Mouse (Mus musculus) left cerebral cortex, adult 2 months (tissue): ENCODE data around the gene Cacna1h. TPM values are rescaled to one million over a fixed set of nuclear protein-coding genes. Genes with fewer than 3 reads are reported as not detected.

Source experiments
- DNase-seq, 2 experiments: peaks; one replicate each; pipeline ENCODE4 v3.0.0; 2021 to 2022; ENCODE audit warnings: low spot score in 2 of 2, mixed read lengths in 1 of 2; ENCODE audit errors: extremely low spot score in 1 of 2
- H3K27ac ChIP-seq: fragments of 200-600 bp; 2 replicates; pipeline ENCODE4 v1.8.1; 2022
- H3K4me3 ChIP-seq: fragments of 200-600 bp; 2 replicates; pipeline ENCODE4 v1.8.1; 2022
- CTCF ChIP-seq: fragments of 200-600 bp; IDR thresholded peaks from 2 replicates; pipeline ENCODE4 v1.8.1; 2022; ENCODE audit warnings: antibody characterized with exemption, mild to moderate bottlenecking, moderate library complexity
- intact Hi-C: fragments of 180-260 bp; cut with DNase I; formaldehyde crosslinking; loops from one replicate; pipeline ENCODE4 v1.15.1; 2025
- long read RNA-seq, 2 experiments: library from polyadenylated mRNA; stranded (forward); transcript quantifications; one replicate each; pipeline ENCODE4 v2.0.0; 2021; ENCODE audit warnings: borderline mapping rate in 2 of 2
- total RNA-seq, 2 experiments: library from RNA; stranded (reverse); gene quantifications; 2 replicates each; pipeline ENCODE4 v1.2.3; 2021

Cacna1h gene
- total RNA-seq, result 10 to 100 TPM; 45.2 to 48.0 TPM
- long read RNA-seq, experiment 1, full-length matches to known transcripts, result 4 of 17 reads
- long read RNA-seq, experiment 1, partial matches to known transcripts, result 11 of 17 reads
- long read RNA-seq, experiment 1, other reads (novel, unspliced or antisense), result 2 of 17 reads
- long read RNA-seq, experiment 2, full-length matches to known transcripts, result 7 of 20 reads
- long read RNA-seq, experiment 2, partial matches to known transcripts, result 12 of 20 reads
- long read RNA-seq, experiment 2, other reads (novel, unspliced or antisense), result 1 of 20 reads

DNA sequence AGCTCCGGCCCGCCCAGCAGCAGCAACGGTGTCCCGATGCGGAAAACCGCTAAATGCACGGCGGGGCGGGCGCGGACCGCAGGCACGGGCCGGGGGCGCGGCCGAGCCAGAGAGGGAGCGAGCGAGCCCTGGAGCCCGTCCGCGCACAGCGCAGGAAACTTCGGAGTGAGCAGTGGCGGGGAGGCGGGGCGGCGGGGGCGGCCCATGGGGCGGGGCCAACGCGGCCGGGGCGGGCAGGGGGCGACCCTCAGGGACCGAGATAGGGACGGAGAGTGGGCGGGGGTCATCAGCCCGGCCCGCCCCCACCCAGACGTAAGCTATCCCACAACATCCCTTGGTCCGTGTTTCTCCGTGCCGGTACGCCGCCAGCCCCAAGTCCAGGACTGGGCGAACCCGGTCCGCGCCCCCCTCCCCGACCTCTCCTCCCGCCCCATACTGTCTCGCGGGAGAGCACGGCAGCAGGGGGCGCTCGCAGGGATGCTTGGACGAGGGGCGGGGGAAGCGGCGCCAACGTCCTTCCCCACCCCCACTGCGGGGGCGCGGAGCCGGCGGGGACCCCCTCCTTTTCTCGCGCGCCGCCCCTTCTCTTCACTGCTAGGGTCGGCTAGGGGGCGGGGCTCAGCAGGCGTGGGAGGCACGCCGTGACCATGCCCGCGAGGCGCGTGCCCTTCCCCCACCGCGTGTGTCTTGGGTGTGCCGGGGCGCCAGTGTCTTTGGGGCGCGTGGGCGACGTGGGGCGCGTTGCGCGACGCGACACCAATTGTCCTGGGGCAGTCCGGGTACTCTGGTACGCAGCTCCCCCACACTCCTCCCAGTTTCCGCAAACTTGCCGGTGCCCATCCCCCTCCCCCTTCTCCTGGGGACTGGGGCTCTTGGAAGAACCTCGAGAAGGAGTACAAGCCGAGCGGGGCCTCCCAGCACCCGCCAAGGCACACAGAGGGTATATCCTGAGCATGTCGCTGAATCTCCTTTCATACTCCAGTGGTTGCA lies at the start of gene Cacna1h:
Gene Cacna1h (minus strand): TSS at position 167 of the 990 bp plus-strand sequence.
- H3K27ac ChIP-seq, result peak within 1 kb of the TSS; percentile 61

DNA sequence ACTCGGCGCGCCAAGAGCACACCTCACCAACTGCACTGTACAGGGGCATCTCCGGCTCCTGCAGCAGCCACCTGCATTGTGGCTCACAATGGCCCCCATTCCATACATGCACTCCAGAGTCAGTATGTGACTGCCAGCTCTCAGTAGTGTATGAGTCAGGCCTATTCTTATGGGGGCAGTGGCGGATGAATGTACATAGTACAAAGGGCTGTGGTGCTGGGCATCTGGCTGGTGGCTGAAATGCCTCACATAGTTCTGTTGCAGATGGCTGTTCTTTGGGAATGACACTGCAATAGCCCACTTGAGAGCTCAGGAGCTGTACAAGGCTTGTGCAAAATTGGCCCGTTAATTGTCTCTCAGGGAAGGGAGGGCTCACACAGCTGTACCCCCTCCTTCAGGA lies 48.5 kb upstream of the Cacna1h start:
- no peak overlapping the region for H3K27ac ChIP-seq
- no peak overlapping the region for H3K4me3 ChIP-seq
- no peak for TF ChIP-seq CTCF
- intact Hi-C loops, result no loop called here
- no peak for DNase-seq

More for the DNA sequence above, at the start of gene Cacna1h:
- peak within 1 kb of the TSS; percentile 74 for H3K4me3 ChIP-seq
- TF ChIP-seq CTCF, result peak; percentile 64
- peak; percentile 69 to 79 for DNase-seq
- intact Hi-C loops, result loop anchor here (2.0 kb wide), 1 partner anchor 23 kb away; no protein-coding TSS in a partner anchor

DNA sequence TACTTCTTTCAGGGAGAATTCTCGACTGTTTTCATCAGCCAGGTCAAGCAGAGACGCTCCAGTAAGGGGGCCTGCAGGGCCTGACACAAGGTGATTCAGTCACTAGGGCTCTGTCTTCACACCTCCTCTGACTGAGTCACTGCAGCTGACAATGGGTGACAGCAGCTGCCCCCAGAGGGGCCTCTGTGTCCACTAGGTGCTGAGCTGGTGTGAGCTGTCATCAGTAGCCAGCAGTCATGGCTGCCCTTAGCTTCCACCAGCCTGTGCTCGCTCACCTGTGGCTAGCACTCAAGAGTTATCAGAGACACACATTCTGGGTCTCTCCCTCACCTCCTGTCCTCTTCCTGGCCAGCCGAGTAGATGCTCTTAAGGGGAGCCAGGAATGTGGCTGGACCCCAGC lies 47.2 kb upstream of the Cacna1h start:
- no peak for DNase-seq
- H3K27ac ChIP-seq, result no peak overlapping the region
- H3K4me3 ChIP-seq, result no peak overlapping the region
- TF ChIP-seq CTCF, result no peak
- intact Hi-C loops, result no loop called here

DNA sequence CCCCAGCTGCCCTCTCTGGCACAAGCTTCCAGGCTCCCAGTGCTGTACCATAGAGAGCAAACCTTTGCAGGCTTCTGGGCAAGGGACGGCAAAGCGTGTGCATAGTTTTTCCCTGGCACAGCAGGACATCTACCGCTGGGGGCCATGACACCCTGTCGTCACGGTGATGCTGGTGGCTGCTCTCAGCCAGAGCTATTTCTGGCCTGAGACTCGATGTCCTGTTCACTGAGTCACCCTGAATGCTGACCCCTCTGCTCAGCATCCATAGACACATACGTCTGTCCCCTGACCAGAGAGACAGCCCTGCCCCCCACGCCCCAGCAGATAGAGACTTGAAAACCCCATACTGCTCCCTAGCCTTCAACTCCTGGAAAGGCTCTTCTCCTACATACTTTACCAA lies 46.6 kb upstream of the Cacna1h start:
- H3K27ac ChIP-seq, result no peak overlapping the region
- DNase-seq, result no peak
- intact Hi-C loops, result no loop called here
- TF ChIP-seq CTCF, result no peak
- H3K4me3 ChIP-seq, result no peak overlapping the region

DNA sequence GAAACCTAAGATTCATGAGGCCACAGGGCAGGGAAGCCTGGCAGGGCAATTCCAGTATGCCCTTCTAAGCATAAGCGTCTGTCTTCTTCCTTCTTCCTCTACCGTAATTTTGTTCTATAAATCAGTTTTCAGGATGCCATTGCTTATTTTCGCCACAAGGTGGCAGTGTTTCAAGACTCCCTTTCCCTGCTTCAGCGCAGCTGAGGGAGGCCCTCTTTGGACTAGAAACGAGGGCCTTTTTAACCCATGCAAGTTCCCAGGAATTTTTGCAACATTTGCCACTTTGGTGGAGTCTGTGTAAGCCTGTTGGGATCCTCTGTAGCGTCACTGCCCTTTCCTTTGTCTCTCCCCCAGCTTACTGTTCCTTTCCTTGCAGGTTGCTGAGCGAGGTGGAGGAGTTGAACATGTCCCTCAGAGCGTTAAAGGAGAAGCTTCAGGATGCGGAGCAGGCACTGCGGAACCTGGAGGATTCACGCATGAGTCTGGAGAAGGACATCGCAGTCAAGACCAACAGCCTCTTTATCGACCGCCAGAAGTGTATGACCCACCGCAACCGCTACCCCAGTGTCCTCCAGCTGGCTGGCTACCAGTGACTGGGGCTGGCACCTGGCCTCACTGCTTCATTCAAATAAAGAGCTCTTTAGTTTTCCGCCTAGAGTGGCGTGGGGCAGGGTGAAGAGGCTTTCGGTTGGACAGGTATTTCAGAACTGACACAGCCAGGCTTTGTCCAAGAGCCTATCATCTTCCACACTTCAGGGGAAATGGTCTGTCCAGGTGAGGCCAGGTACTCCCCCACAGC lies 42.6 kb upstream of the Cacna1h start:
- DNase-seq, result peak; percentile 52 to 64
- intact Hi-C loops, result loop anchor here (1.0 kb wide), 3 partner anchors 31 to 325 kb away; no protein-coding TSS in a partner anchor
- H3K27ac ChIP-seq, result no peak overlapping the region
- H3K4me3 ChIP-seq, result no peak overlapping the region
- peak; percentile 96 for TF ChIP-seq CTCF

DNA sequence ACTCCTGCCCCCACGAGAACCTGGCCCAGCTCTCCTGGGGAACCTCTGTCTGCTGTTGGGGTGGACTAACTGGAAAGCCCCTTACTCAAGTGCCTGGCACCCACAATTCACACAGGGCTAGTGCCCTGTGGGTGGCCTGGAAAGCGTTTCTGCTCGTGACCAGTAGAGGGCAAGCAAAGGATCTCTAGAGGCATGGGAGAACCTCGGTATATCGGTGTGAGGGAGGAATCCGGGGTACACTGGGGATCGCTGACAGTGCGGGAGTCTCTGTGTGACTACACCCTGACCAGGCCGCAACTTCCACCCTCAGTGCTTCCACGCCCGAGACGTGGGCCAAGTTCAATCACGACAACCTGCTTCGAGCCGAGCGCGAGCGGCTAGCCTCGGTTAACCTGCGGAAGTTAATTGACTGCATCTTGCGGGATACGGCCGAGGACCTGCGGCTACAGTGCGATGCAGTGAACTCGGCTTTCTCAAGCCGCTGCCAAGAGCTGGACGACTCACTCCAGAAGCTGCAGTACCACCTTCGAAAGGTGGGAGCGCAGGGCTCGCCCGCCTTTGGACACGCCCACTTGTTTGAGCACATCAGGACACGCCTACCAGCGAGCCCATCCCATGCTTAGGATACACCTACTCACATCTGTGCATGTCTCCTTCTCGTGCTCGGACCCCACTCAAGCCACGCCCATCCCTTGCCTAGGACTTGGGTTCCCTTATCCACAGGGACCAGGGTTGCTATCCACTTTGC lies 40.9 kb upstream of the Cacna1h start:
- peak; percentile 62 for TF ChIP-seq CTCF
- peak; percentile 51 to 66 for DNase-seq
- Histone ChIP-seq H3K27ac (no peak overlapping the region), H3K4me3 (peak overlapping the region; percentile 41)
- intact Hi-C loops, result loop anchor here (5.0 kb wide), 1 partner anchor 187 kb away; no protein-coding TSS in a partner anchor

DNA sequence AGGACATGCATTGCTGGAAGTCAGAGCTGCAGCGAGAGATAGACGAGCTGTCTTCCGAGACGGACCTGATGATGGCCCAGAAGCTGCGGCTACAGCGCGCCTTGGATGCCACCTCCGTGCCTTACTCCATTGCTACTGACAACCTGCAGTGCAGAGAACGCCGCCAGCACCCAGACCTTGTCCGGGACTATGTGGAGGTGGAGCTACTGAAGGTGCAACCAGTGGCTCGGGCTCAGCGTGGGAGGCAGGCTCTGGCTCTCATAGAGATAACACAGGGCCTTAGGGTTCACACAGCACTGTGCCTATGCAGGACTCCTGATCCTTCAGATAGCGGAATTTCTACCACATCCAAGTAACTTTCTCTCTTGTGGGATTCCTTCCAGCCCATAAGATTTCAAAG lies 38.5 kb upstream of the Cacna1h start:
- DNase-seq, result no peak
- Histone ChIP-seq H3K27ac (no peak overlapping the region), H3K4me3 (no peak overlapping the region)
- intact Hi-C loops, result loop anchor here (5.0 kb wide), 1 partner anchor 185 kb away; no protein-coding TSS in a partner anchor
- no peak for TF ChIP-seq CTCF

DNA sequence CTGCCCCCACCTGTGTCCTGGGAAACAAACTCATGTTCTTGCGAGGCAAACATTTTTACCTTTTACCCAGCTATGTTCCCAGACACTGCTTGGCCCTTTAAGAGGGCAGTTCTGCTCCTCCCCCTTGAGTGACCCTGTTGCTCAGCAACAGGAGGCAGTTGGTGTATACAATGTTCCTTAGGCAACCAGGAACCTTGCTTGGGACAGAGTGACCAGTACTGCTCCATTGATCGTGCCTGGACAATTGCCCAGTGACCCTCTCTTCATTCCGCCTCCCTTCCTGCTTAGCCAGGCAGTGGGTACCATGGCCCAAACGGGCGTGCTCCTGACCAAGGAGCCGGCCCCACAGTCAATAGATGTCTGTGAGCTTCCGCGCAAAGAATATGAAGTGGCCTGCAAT lies 37.8 kb upstream of the Cacna1h start:
- Histone ChIP-seq H3K4me3 (no peak overlapping the region), H3K27ac (no peak overlapping the region)
- TF ChIP-seq CTCF, result no peak
- intact Hi-C loops, result loop anchor here (5.0 kb wide), 1 partner anchor 184 kb away; no protein-coding TSS in a partner anchor
- peak in 1 of 2 experiments; percentile 55 for DNase-seq

DNA sequence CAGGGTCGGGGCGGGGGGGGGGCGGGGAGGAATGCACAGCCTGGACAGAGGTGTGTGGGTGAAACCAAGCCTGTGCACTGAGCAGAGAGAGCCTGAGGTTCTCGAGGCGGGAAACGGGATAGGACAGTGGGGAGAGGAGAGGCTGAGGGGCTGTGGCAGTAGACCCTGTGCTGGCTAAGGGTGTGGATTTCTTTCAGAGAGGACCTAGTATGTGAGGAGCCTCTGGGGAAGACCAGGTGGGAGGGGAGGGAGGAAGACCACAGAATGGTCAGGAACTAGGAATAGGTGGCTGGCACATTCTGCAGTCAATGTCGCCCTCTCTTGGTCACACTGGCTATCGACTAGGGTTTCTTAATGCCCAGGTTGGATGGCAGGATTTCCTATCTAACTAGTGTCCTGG lies 36.2 kb upstream of the Cacna1h start:
- DNase-seq, result peak; percentile 72 to 82
- TF ChIP-seq CTCF, result peak; percentile 86
- no peak overlapping the region for H3K27ac ChIP-seq
- intact Hi-C loops, result loop anchor here (1.0 to 5.0 kb wide), 3 partner anchors 71 to 182 kb away; no protein-coding TSS in a partner anchor
- H3K4me3 ChIP-seq, result no peak overlapping the region

DNA sequence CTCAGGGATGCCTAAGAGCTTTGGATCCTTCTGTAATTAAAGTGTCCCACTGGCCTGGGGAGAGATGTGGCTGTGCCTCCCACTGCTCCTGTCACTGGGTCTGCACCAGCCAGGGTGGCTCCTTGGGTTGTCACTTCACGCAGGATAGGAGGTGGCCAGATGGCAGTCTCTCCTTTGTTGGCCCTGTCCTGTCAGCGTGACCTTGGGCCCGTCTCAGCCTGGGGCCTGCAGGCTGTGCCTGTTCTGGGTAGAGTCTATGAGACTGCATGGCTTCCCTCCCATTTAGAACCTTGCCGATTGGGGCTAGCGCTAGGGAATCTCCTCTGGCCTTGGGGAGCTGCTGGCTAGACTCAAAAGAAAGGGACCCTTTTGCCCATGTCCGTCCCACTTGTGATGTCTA lies 34.7 kb upstream of the Cacna1h start:
- no peak for DNase-seq
- no peak for TF ChIP-seq CTCF
- H3K27ac ChIP-seq, result no peak overlapping the region
- H3K4me3 ChIP-seq, result no peak overlapping the region
- intact Hi-C loops, result no loop called here

DNA sequence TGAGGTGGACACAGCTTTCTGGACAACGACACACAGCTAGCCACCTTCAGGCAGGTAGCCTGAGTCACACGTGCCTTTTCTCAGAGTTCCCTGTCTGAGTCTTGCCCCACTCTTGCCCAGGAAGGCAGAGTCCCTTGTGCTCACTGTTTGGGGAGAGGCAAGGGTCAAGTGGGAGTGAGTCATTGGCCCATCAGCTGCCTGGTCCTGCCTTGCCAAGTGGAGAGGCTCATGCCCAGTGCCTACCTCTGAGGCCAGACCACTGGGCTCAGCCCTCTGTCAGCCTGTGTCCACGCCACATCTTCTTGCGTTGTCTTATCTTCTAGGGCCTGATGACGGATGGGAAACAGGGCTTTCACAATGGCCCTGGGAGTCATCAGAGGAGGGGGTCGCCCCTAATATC lies 34.2 kb upstream of the Cacna1h start:
- DNase-seq, result no peak
- Histone ChIP-seq H3K4me3 (no peak overlapping the region), H3K27ac (no peak overlapping the region)
- intact Hi-C loops, result no loop called here
- TF ChIP-seq CTCF, result no peak
